Mouse (Mus musculus): ENCODE results near the gene 1700001K19Rik. TPM values are rescaled to one million over a fixed set of nuclear protein-coding genes. Genes with fewer than 3 reads are reported as not detected.
"Not testable (repeated sequence)": the region's sequence is repeated elsewhere in the genome, so short reads cannot be mapped to it uniquely, and the experiment has no call there.

The 1700001K19Rik gene
- polyA plus RNA-seq, 1 experiment from 2014 or later = not detected

DNA sequence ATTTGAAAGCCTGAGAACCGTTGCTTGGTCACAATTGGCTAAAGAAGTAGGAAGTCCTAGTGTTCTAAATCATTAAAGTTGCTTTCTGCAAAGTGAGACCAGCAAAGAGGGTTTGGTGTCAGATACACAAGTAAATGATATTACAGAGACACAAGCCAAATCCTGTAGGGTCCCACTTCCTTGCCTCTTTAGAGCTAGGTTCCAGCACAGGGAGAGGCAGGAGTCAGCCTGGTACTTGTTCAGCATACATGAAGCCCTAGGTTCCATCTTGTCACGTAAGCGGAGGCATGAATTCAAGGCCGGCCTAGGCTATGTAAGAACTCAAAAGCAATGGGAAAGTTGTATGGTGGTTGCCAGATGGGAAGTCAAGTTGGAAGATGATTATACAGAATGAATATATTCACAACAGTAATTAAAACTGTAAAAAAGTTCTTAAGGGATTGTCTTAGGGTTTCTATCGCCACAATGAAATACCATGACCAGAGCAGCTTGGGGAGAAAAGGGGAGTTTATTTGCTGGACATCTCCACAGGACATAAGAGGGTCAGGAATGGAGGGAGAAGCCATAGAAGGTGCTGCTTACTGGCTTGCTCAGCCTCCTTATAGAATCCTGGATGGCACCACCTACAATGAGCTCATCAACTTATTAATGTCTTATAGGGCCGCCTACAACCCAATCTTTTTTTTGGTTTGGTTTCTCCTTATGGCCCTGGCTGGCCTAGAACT is 7.7 kb upstream of the 1700001K19Rik start:
- Histone ChIP-seq H3K36me3 (peaks cover 77% of the 10 kb centered on the region), H3K27me3 (no peaks in the 10 kb centered on the region), H3K4me3 (no peak overlapping the region), H3K27ac (no peak overlapping the region), H3K4me1 (peaks cover 11% of the 10 kb centered on the region), H3K4me2 (replicated peaks) (no peak overlapping the region), H3K9ac (no peak overlapping the region), H3K9me3 (no peaks in the 10 kb centered on the region)
- 87% methylated on average over 6 of the region's 6 CpGs for WGBS
- ATAC-seq (ENCODE audit: low FRiP score, low read depth) = no peak

DNA sequence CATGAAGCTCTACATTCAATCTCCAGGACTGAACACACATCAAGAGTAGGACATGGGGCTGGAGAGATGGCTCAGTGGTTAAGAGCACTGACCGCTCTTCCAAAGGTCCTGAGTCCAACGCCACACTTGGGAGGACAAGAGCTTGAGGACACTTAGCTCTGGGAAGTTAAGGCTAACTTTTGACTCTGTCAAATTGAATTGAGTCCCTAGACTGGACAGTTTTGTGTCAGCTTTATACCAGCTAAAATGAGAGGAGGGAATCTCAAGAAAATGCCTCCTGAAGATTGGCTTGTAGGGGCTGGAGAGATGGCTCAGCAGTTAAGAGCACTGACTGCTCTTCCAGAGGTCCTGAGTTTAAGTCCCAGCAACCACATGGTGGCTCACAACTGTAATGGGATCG is 6.5 kb upstream of the 1700001K19Rik start:
- peaks cover 69% of the 10 kb centered on the region for H3K36me3 ChIP-seq
- not testable (repeated sequence) for H3K27ac ChIP-seq; H3K9ac ChIP-seq; H3K27me3 ChIP-seq; H3K4me2 ChIP-seq (replicated peaks); H3K4me3 ChIP-seq; H3K4me1 ChIP-seq; ATAC-seq (ENCODE audit: low FRiP score, low read depth); H3K9me3 ChIP-seq
- WGBS = 94% methylated on average over 3 of the region's 3 CpGs

DNA sequence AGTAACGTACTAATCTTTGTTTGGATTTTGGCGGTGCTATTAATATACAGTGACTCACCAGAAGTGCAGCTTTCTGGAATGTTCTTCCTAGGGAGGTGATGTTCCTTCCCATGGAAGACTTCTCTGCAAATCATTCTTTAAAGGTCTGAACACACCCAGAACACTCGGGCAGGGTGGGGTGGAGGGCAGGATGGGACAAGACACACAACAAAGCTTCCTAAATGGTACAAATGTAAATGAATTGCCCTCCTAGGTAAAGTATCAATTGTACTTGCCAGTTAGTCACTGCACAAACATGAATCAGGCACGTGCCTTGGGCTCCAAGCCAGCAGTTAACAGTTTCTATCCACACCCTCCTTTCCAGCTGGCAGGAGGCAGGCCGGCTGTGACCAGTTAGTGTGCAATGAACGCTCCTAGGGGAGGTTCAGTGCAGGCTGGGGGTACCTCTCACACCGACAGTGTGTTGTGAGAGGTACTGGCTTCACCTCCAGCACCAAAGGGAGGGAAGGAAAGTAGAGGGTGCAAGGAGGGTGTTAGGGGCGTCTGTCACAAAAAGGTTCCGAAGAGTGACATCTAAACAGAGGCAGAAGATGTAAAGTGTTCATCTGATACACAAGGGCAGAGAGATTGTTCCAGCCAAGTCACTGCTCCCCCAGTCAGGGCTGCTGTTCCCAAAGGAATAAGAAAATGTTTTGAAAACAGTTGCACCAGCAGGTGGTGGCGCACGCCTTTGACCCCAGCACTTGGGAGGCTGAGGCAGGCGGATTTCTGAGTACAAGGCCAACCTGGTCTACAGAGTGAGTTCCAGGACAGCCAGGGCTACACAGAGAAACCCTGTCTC is 5.7 kb upstream of the 1700001K19Rik start:
- peak overlapping the region; percentile 39; the same call in 1 of the 2 replicates for H3K27ac ChIP-seq
- peaks cover 63% of the 10 kb centered on the region for H3K36me3 ChIP-seq
- 72% methylated on average over 12 of the region's 12 CpGs for WGBS
- H3K4me2 ChIP-seq (replicated peaks) = no peak overlapping the region
- ATAC-seq (ENCODE audit: low FRiP score, low read depth) = no peak
- no peak overlapping the region for H3K4me3 ChIP-seq
- no peaks in the 10 kb centered on the region for H3K9me3 ChIP-seq
- H3K9ac ChIP-seq = no peak overlapping the region
- H3K27me3 ChIP-seq = no peaks in the 10 kb centered on the region
- peaks cover 3% of the 10 kb centered on the region; the same call in 1 of the 2 replicates for H3K4me1 ChIP-seq

DNA sequence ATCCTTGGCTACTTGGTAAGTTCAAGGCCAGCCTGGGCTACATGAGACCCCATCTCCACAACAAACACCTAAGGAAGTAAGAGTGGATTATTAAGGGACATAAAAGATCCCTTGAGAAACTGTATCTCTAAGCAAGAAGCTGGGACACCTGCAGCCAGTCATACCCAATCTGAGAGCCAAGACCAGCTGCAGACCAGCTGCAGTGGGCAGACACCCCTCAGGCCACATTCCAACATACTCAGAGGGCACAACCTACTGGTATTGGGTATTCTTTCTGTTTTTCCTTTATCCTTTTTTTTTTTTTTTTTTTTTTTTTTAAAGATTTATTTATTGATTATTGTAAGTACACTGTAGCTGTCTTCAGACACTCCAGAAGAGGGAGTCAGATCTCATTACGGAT is 1.2 kb upstream of the 1700001K19Rik start:
- H3K27ac ChIP-seq = no peak overlapping the region
- ATAC-seq (ENCODE audit: low FRiP score, low read depth) = no peak
- no peaks in the 10 kb centered on the region for H3K27me3 ChIP-seq
- H3K4me2 ChIP-seq (replicated peaks) = no peak overlapping the region
- H3K36me3 ChIP-seq = peaks cover 27% of the 10 kb centered on the region
- no peaks in the 10 kb centered on the region for H3K9me3 ChIP-seq
- peaks cover 6% of the 10 kb centered on the region for H3K4me1 ChIP-seq
- no peak overlapping the region for H3K9ac ChIP-seq
- no CpG with 5 or more reads among the region's 1 CpGs for WGBS
- H3K4me3 ChIP-seq = no peak overlapping the region

DNA sequence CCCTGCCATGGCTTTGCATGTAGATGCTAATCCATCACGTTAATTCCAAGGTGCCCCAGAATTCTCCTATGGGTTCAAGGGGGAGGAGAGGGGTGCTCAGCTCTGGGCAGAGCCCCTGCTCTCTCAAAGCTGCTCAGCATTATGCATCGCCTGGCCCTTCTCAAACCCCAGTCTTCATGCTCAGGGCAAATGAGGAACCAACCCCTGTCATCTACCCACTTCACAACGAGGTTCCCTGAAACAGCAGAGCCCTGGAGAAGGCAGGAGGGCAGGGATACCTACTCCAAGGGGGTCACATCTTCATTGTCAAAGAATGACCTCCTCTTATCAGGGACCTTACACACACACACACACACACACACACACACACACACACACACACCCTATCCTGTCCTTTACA is 541 bp downstream of the 1700001K19Rik start:
- no peak for ATAC-seq (ENCODE audit: low FRiP score, low read depth)
- 50% methylated on average over 3 of the region's 3 CpGs for WGBS
- Histone ChIP-seq H3K27ac (no peak overlapping the region), H3K9me3 (no peaks in the 10 kb centered on the region), H3K9ac (no peak overlapping the region), H3K4me1 (peaks cover 4% of the 10 kb centered on the region; the same call in 1 of the 2 replicates), H3K4me2 (replicated peaks) (no peak overlapping the region), H3K27me3 (no peaks in the 10 kb centered on the region), H3K36me3 (peaks cover 11% of the 10 kb centered on the region), H3K4me3 (no peak overlapping the region)

DNA sequence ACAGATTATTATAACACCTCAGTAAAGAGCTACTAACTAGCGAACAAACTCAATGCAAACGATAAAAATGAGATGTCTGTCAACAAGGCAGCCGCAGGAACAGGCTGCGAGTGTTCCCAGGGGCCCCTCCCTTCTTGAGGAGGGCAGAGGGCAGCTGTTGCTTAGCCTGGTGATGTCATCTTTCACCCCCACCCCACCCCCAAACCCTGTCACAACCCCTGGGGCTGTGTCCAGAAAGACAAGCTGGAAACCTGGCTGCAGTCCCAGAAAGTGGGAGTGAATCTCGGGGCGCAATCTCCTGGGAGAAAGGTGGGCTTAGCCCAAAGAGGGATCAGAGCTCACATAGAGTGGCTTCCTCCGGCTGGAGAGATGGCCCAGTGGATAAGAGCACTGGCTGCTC is 1.2 kb downstream of the 1700001K19Rik start:
- H3K9ac ChIP-seq = no peak overlapping the region
- no peaks in the 10 kb centered on the region for H3K9me3 ChIP-seq
- H3K4me2 ChIP-seq (replicated peaks) = no peak overlapping the region
- 48% methylated on average over 7 of the region's 7 CpGs for WGBS
- no peaks in the 10 kb centered on the region for H3K27me3 ChIP-seq
- H3K27ac ChIP-seq = no peak overlapping the region
- H3K4me3 ChIP-seq = no peak overlapping the region
- 0 out of 2 replicates have a peak, but pooled peaks have one; percentile 42 for ATAC-seq (ENCODE audit: low FRiP score, low read depth)
- 0 out of 2 replicates have a peak, but pooled peaks cover 4% of the 10 kb centered on the region for H3K36me3 ChIP-seq
- peaks cover 4% of the 10 kb centered on the region; the same call in 1 of the 2 replicates for H3K4me1 ChIP-seq

DNA sequence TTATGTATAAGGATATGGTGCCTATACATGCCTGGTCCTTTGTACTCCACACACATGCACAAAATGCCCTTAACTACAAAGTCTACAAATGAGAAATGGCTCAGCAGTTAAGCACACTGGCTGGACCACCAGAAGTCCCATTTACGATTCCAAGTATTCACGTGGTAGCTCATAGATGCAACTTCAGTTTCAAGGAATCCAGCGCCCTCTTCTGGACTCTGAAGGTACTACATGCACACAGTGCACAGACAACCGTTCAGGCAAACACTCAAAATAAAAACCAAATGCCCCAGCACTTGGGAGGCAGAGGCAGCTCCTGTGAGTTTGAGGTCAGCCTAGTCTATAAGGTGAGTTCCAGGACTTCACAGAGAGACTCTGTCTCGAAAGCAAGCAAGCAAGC is 8.2 kb downstream of the 1700001K19Rik start:
- no peaks in the 10 kb centered on the region for H3K4me1 ChIP-seq
- H3K9ac ChIP-seq = no peak overlapping the region
- 57% methylated on average over 5 of the region's 5 CpGs for WGBS
- peaks cover 13% of the 10 kb centered on the region for H3K36me3 ChIP-seq
- H3K27me3 ChIP-seq = no peaks in the 10 kb centered on the region
- no peak overlapping the region for H3K27ac ChIP-seq
- no peaks in the 10 kb centered on the region for H3K9me3 ChIP-seq
- H3K4me2 ChIP-seq (replicated peaks) = no peak overlapping the region
- ATAC-seq (ENCODE audit: low FRiP score, low read depth) = no peak
- H3K4me3 ChIP-seq = no peak overlapping the region

DNA sequence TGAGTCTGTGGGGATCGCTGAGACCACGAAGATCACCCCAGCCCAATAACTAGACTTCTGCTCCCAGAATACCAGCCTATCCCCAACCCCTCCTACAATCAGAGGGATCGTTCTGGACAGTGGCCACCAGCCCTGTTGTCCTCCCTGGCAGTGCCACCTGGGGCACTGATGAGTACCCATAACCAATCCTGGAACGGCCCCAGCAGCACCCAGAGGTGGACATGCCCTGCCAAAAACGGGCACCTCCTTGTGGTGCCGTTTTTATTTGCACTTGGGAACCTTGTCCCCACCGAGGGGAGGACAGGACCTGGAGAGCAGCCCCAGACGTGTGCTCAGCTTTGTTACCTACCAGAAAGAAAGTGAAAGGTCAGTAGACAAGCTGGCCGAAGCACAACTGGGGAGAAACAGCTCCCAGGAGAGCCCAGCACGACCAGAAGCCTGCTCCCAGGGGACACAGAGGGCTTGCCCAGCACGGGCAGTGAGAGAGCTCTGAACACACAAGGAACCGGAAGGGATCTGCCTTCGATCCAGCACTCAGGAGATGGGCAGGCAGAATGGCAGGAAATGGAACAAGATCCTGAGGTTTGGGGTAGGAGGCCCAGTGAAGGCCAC is 14.8 kb downstream of the 1700001K19Rik start:
- no peak overlapping the region for H3K4me3 ChIP-seq
- H3K9me3 ChIP-seq = no peaks in the 10 kb centered on the region
- H3K4me1 ChIP-seq = no peaks in the 10 kb centered on the region
- no peak overlapping the region for H3K27ac ChIP-seq
- H3K9ac ChIP-seq = no peak overlapping the region
- no peak for ATAC-seq (ENCODE audit: low FRiP score, low read depth)
- H3K4me2 ChIP-seq (replicated peaks) = no peak overlapping the region
- 89% methylated on average over 13 of the region's 13 CpGs for WGBS
- H3K27me3 ChIP-seq = no peaks in the 10 kb centered on the region
- peaks cover 79% of the 10 kb centered on the region for H3K36me3 ChIP-seq

DNA sequence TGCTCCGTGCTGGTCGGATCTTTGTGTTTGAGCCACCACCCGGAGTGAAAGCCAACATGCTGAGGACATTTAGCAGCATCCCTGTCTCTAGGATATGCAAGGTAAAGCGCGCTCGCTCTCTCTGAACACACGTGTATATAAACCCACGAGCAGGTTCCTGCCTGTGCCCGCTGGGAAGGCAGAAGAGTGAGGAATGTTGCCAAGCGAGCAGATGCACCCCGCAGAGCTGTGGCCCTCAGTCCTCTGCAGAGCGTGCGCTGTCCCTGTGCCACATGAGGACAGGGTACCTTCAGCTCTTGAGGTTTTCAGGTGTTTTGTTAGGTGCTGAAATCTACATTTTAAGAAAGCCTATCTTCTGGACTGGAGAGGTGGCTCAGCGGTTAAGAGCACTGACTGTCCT is 20.7 kb downstream of the 1700001K19Rik start:
- H3K9me3 ChIP-seq = no peaks in the 10 kb centered on the region
- H3K9ac ChIP-seq = no peak overlapping the region
- no peak overlapping the region for H3K27ac ChIP-seq
- no peak overlapping the region for H3K4me2 ChIP-seq (replicated peaks)
- 94% methylated on average over 14 of the region's 14 CpGs for WGBS
- no peak overlapping the region for H3K4me3 ChIP-seq
- no peaks in the 10 kb centered on the region for H3K4me1 ChIP-seq
- H3K36me3 ChIP-seq = peaks cover 99% of the 10 kb centered on the region
- no peaks in the 10 kb centered on the region for H3K27me3 ChIP-seq
- no peak for ATAC-seq (ENCODE audit: low FRiP score, low read depth)

DNA sequence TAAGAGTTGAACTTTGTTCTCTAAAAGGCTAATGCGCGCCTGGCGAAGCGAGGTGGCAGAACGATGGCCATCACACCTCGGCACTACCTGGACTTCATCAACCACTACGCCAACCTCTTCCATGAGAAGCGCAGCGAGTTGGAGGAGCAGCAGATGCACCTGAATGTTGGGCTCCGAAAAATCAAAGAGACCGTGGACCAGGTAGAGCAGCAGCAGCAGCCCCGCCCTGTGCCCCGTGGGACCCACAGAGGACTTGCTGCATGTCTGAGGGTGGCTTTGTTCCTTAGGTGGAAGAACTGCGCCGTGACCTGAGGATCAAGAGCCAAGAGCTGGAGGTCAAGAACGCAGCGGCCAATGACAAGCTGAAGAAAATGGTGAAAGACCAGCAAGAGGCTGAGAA is 31.0 kb downstream of the 1700001K19Rik start:
- Histone ChIP-seq H3K27ac (no peak overlapping the region), H3K27me3 (no peaks in the 10 kb centered on the region), H3K9ac (no peak overlapping the region), H3K4me3 (no peak overlapping the region), H3K4me1 (no peaks in the 10 kb centered on the region), H3K36me3 (peaks cover 95% of the 10 kb centered on the region), H3K4me2 (replicated peaks) (no peak overlapping the region), H3K9me3 (no peaks in the 10 kb centered on the region)
- 96% methylated on average over 17 of the region's 17 CpGs for WGBS
- no peak for ATAC-seq (ENCODE audit: low FRiP score, low read depth)

DNA sequence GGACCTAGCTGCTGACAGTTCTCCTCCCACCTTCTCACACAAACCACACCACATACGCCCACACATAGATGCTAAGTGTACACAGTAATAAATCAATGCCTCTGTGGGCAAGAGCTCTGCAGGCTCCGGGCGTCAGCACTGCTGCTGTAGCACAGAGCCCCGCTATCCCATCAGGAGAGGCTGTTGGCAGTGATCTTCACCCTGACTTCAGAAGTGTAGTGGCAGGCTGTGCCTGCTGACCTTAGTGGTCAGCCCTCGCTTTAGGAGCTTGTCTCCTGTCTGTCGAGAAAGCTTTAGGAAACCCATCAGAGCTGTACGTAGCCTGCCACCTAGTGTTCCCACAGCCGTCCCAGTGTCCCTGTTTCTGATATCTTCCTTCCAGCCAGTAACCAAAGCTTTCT is 32.2 kb downstream of the 1700001K19Rik start:
- Histone ChIP-seq H3K27me3 (no peaks in the 10 kb centered on the region), H3K36me3 (peaks cover 95% of the 10 kb centered on the region), H3K27ac (no peak overlapping the region)

DNA sequence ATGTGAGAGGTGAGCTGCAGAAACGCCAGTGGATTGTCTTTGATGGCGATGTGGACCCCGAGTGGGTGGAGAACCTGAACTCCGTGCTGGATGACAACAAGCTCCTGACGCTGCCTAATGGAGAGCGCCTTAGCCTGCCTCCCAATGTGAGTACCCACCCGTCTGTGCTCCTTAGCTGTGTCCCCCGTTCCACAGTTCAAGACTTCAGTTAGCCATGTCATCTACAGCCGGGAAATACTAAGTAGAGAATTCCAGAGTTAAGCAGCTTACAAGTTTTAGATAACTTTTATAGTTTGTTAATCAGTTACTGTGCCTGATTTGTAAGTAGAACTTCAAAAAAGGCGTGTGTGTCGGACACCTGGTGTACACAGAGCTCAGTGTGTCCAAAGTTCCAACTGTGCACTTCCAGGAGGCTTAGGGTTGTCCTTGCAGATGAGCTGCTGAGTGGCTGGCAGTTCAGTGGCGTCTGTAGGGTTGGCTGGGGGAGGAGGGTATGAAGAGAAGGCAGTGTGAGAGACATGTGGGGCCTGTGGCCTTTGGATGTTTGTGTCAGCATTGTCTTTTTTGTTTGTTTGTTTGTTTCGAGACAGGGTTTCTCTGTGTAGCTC is 44.8 kb downstream of the 1700001K19Rik start:
- Histone ChIP-seq H3K4me1 (no peaks in the 10 kb centered on the region), H3K4me2 (replicated peaks) (no peak overlapping the region), H3K4me3 (no peak overlapping the region), H3K9me3 (no peaks in the 10 kb centered on the region), H3K27ac (no peak overlapping the region), H3K27me3 (no peaks in the 10 kb centered on the region), H3K9ac (no peak overlapping the region), H3K36me3 (peaks cover 99% of the 10 kb centered on the region)
- no peak for ATAC-seq (ENCODE audit: low FRiP score, low read depth)
- WGBS = 92% methylated on average over 13 of the region's 13 CpGs

More for the DNA sequence above, 32.2 kb downstream of the 1700001K19Rik start:
- ATAC-seq (ENCODE audit: low FRiP score, low read depth) = no peak
- Histone ChIP-seq H3K9ac (no peak overlapping the region), H3K4me2 (replicated peaks) (no peak overlapping the region), H3K4me3 (no peak overlapping the region), H3K4me1 (no peaks in the 10 kb centered on the region), H3K9me3 (no peaks in the 10 kb centered on the region)
- WGBS = 78% methylated on average over 8 of the region's 8 CpGs
